Mouse (Mus musculus) limb, embryonic 13.5 days (tissue): Measurements from ENCODE around the gene Hamp2. TPM values are rescaled to one million over a fixed set of nuclear protein-coding genes. Genes with fewer than 3 reads are reported as not detected.
"Not testable (repeated sequence)": the region's sequence is repeated elsewhere in the genome, so short reads cannot be mapped to it uniquely, and the experiment has no call there.

Experiments
- ATAC-seq: fragments of 200-750 bp; cut with Nextera tagmentation; 2 replicates; pipeline ENCODE4 v1.8.0; 2017; ENCODE audit warnings: low read depth, moderate number of reproducible peaks, moderate TSS enrichment; ENCODE audit not compliant: low FRiP score
- H3K27ac ChIP-seq: fragments of 300-500 bp; sonication (generic); 2 replicates; pipeline ENCODE4 v1.5.1; 2015; ENCODE audit warnings: inconsistent platforms, mild to moderate bottlenecking, moderate library complexity
- H3K27me3 ChIP-seq: fragments of 300-500 bp; sonication (generic); 2 replicates; pipeline ENCODE4 v1.6.1; 2015; ENCODE audit warnings: mild to moderate bottlenecking, inconsistent platforms
- H3K36me3 ChIP-seq: fragments of 300-500 bp; sonication (generic); 2 replicates; pipeline ENCODE4 v1.6.1; 2015; ENCODE audit warnings: inconsistent platforms, mild to moderate bottlenecking, moderate library complexity
- H3K4me1 ChIP-seq: fragments of 300-500 bp; sonication (generic); 2 replicates; pipeline ENCODE4 v1.6.1; 2015; ENCODE audit warnings: inconsistent platforms
- H3K4me2 ChIP-seq: fragments of 300-500 bp; sonication (generic); replicated peaks from 2 replicates; pipeline ENCODE4 v1.6.1; 2015; ENCODE audit warnings: inconsistent platforms, mild to moderate bottlenecking, moderate library complexity
- H3K4me3 ChIP-seq: fragments of 300-500 bp; sonication (generic); 2 replicates; pipeline ENCODE4 v1.5.1; 2015; ENCODE audit warnings: moderate library complexity, mild to moderate bottlenecking, inconsistent platforms
- H3K9ac ChIP-seq: fragments of 300-500 bp; sonication (generic); 2 replicates; pipeline ENCODE4 v1.6.1; 2015; ENCODE audit warnings: mild to moderate bottlenecking, inconsistent platforms
- H3K9me3 ChIP-seq: fragments of 300-500 bp; sonication (generic); 2 replicates; pipeline ENCODE4 v1.6.1; 2016; ENCODE audit warnings: inconsistent platforms
- WGBS: fragments of 180-500 bp; shearing (Covaris S2); methylation state at CpG from one replicate; pipeline ENCODE4 v1.1.7; 2015; 5-methylcytosine and 5-hydroxymethylcytosine counted together
- polyA plus RNA-seq: library from polyadenylated mRNA; unstranded; fragments of >200 nt; fragmentation: Nextera tagmentation; extraction: Ambion mirVana; gene quantifications from 2 replicates; pipeline ENCODE4 v1.2.1, GENCODE M21; 2015

Gene Hamp2
- polyA plus RNA-seq, 1 experiment from 2014 or later: not detected

DNA sequence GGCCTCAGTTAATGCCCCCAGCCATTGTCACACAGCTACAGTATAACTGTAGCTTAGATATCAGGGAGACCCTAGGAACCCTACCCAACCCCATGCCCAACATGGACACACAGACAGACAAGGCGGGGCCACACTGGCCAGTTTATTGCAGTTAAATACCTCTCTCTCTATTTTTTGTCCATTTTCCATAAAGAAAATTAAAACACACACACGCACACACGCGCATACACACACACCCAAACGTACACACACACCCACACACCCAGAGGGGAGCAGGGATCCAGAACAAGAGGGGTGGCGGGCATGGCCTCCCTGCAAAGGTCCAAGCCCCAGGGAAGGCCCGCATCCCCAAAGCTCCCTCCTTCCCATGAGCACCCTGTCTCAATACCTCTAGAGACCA, 21.4 kb upstream of the Hamp2 start:
- no peaks in the 10 kb centered on the region for H3K9me3 ChIP-seq
- ATAC-seq: no peak
- H3K27ac ChIP-seq: no peak overlapping the region
- WGBS: 92% methylated on average over 7 of the region's 7 CpGs
- H3K4me1 ChIP-seq: no peaks in the 10 kb centered on the region
- no peak overlapping the region for H3K4me3 ChIP-seq
- H3K4me2 ChIP-seq: no peak overlapping the region
- no peaks in the 10 kb centered on the region for H3K27me3 ChIP-seq
- peaks cover 36% of the 10 kb centered on the region for H3K36me3 ChIP-seq
- no peak overlapping the region for H3K9ac ChIP-seq

GRCm38 (mm10) chr7:30945466-30945865, 21.0 kb upstream of the Hamp2 start:
- ATAC-seq, H3K27me3 ChIP-seq, H3K9me3 ChIP-seq, H3K4me2 ChIP-seq, H3K4me3 ChIP-seq, H3K4me1 ChIP-seq, H3K27ac ChIP-seq, H3K9ac ChIP-seq: not testable (repeated sequence)
- H3K36me3 ChIP-seq: peaks cover 32% of the 10 kb centered on the region
- 89% methylated on average over 7 of the region's 7 CpGs for WGBS

DNA sequence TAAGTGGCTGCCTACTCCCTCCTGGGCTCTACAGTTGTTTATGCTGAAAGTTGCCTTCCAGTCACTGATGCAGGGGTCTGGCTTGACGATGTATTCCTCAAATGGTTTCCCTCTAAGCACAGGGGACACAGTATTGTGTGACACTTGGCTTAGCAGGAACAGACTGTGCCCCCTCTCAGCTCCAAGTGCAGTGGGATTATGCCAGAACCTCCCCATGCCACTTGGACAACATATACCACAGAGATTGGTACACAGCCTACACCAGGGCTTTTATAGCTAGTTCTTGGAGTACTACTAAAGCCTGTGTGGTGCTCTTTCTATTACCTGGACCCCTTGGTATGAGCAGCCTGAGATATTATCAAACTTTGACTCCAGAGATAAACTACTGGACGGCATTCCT, 20.2 kb upstream of the Hamp2 start:
- H3K4me1 ChIP-seq, H3K4me3 ChIP-seq, H3K27ac ChIP-seq, H3K9ac ChIP-seq, H3K9me3 ChIP-seq, ATAC-seq, H3K27me3 ChIP-seq, H3K4me2 ChIP-seq: not testable (repeated sequence)
- H3K36me3 ChIP-seq: peaks cover 25% of the 10 kb centered on the region
- WGBS: 74% methylated on average over 2 of the region's 2 CpGs

- no peak for ATAC-seq
- peaks cover 21% of the 10 kb centered on the region for H3K36me3 ChIP-seq
- WGBS: 67% methylated on average over 9 of the region's 9 CpGs
Observed at GRCm38 (mm10) chr7:30943909-30944635, 19.6 kb upstream of the Hamp2 start, which contains the start of gene Hamp. Gene Hamp (minus strand): TSS chr7:30944032.

DNA sequence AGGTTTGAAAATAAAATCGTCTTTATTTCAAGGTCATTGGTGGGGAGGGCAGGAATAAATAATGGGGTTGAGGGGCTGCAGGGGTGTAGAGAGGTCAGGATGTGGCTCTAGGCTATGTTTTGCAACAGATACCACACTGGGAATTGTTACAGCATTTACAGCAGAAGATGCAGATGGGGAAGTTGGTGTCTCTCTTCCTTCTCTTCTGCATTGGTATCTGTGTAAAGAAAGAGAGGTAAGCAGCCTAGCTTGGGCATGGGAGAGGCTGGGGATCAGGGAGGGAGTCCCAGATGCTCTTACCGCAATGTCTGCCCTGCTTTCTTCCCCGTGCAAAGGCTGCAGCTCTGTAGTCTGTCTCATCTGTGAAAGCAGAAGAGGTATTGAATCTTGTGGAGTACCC, 17.9 kb upstream of the Hamp2 start:
- ATAC-seq, H3K4me1 ChIP-seq, H3K27me3 ChIP-seq, H3K9me3 ChIP-seq, H3K4me3 ChIP-seq, H3K27ac ChIP-seq, H3K9ac ChIP-seq, H3K4me2 ChIP-seq: not testable (repeated sequence)
- peaks cover 15% of the 10 kb centered on the region for H3K36me3 ChIP-seq
- 62% methylated on average over 3 of the region's 3 CpGs for WGBS

More at GRCm38 (mm10) chr7:30943909-30944635, 19.6 kb upstream of the Hamp2 start, which contains the start of gene Hamp:
- Histone ChIP-seq H3K4me1 (no peaks in the 10 kb centered on the region), H3K9me3 (no peaks in the 10 kb centered on the region), H3K4me3 (no peak within 1 kb of the TSS), H3K27me3 (no peaks in the 10 kb centered on the region), H3K27ac (no peak within 1 kb of the TSS), H3K4me2 (no peak within 1 kb of the TSS), H3K9ac (no peak within 1 kb of the TSS)

DNA sequence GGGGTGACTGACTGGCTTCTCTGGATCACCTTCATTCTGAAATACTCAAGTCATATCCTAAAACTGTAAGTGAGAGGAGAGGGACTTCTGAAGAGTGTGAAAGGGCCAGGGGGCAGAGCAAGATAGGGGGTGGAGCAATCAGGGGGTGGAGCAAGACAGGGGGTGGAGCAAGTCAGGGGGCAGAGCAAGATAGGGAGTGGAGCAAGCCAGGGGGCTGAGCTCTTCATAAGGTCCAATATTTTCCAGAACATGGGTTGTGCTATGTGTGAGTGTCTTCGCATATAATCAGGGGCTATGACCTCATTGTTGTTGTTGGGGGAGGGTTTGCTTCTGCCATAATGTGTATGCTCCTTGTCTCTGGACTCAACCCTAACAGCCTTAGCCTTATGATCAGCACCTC, 15.6 kb upstream of the Hamp2 start:
- not testable (repeated sequence) for H3K4me3 ChIP-seq, H3K27me3 ChIP-seq, H3K9ac ChIP-seq, H3K36me3 ChIP-seq, H3K27ac ChIP-seq, H3K4me2 ChIP-seq, H3K9me3 ChIP-seq, ATAC-seq, H3K4me1 ChIP-seq
- WGBS: 91% methylated on average over 1 of the region's 1 CpGs

DNA sequence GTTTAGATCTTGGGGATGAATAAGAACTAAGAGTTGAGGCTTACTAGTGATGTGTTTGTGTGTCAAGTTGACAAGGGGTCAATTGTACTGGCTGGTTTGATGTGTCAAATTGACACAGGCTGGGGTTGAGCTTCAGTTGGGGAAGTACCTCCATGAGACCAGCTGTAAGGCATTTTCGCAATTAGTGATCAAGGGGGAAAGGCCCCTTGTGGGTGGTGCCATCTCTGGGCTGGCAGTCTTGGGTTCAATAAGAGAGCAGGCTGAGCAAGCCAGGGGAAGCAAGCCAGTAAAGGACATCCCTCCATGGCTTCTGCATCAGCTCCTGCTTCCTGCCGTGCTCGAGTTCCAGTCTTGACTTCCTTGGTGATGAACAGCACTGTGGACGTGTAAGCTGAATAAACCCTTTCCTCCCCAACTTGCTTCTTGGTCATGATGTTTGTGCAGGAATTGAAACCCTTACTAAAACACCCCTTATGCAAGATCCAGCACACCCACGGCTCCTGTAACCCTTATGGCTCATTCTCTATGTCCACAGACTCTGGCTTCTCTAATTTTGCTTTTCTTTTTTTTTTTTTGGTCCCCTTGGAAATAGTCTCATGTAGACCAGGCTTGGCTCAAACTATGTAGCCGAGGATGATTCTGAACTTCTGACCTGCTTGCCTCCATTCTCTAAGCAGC, 11.1 kb upstream of the Hamp2 start:
- H3K4me2 ChIP-seq, H3K9me3 ChIP-seq, H3K27me3 ChIP-seq, H3K27ac ChIP-seq, H3K4me3 ChIP-seq, ATAC-seq, H3K4me1 ChIP-seq, H3K36me3 ChIP-seq, H3K9ac ChIP-seq: not testable (repeated sequence)
- 70% methylated on average over 6 of the region's 6 CpGs for WGBS

GRCm38 (mm10) chr7:30924071-30924470, 410 bp downstream of the Hamp2 start:
- H3K4me2 ChIP-seq: no peak overlapping the region
- ATAC-seq: no peak
- no peak overlapping the region for H3K9ac ChIP-seq
- no peak overlapping the region for H3K4me3 ChIP-seq
- no peaks in the 10 kb centered on the region for H3K36me3 ChIP-seq
- no peaks in the 10 kb centered on the region for H3K9me3 ChIP-seq
- H3K27me3 ChIP-seq: 0 out of 2 replicates have a peak, but pooled peaks cover 2% of the 10 kb centered on the region
- WGBS: 73% methylated on average over 3 of the region's 3 CpGs
- H3K4me1 ChIP-seq: no peaks in the 10 kb centered on the region
- H3K27ac ChIP-seq: no peak overlapping the region

GRCm38 (mm10) chr7:30922490-30922889, 2.0 kb downstream of the Hamp2 start:
- H3K4me2 ChIP-seq, H3K4me1 ChIP-seq, ATAC-seq, H3K9ac ChIP-seq, H3K27me3 ChIP-seq, H3K36me3 ChIP-seq, H3K4me3 ChIP-seq, H3K9me3 ChIP-seq, H3K27ac ChIP-seq: not testable (repeated sequence)
- WGBS: 45% methylated on average over 3 of the region's 3 CpGs

- Histone ChIP-seq H3K9me3 (no peaks in the 10 kb centered on the region), H3K4me1 (no peaks in the 10 kb centered on the region)
- 64% methylated on average over 3 of the region's 3 CpGs for WGBS
Observed at GRCm38 (mm10) chr7:30920217-30920616, 4.3 kb downstream of the Hamp2 start.

GRCm38 (mm10) chr7:30917219-30917618, 7.3 kb downstream of the Hamp2 start:
- H3K27ac ChIP-seq: no peak overlapping the region
- 52% methylated on average over 4 of the region's 4 CpGs for WGBS
- no peak overlapping the region for H3K4me2 ChIP-seq
- no peak for ATAC-seq
- no peaks in the 10 kb centered on the region for H3K36me3 ChIP-seq
- H3K27me3 ChIP-seq: no peaks in the 10 kb centered on the region
- no peak overlapping the region for H3K9ac ChIP-seq
- H3K4me1 ChIP-seq: no peaks in the 10 kb centered on the region
- no peak overlapping the region for H3K4me3 ChIP-seq
- no peaks in the 10 kb centered on the region for H3K9me3 ChIP-seq

More at GRCm38 (mm10) chr7:30920217-30920616, 4.3 kb downstream of the Hamp2 start:
- H3K9ac ChIP-seq: no peak overlapping the region
- no peak overlapping the region for H3K4me3 ChIP-seq
- no peaks in the 10 kb centered on the region for H3K36me3 ChIP-seq
- ATAC-seq: no peak
- H3K27ac ChIP-seq: no peak overlapping the region
- no peak overlapping the region for H3K4me2 ChIP-seq
- 0 out of 2 replicates have a peak, but pooled peaks cover 2% of the 10 kb centered on the region for H3K27me3 ChIP-seq

GRCm38 (mm10) chr7:30916713-30917112, 7.8 kb downstream of the Hamp2 start:
- Histone ChIP-seq H3K4me1 (no peaks in the 10 kb centered on the region), H3K9me3 (no peaks in the 10 kb centered on the region), H3K27me3 (no peaks in the 10 kb centered on the region), H3K9ac (no peak overlapping the region), H3K4me2 (no peak overlapping the region), H3K4me3 (no peak overlapping the region), H3K36me3 (no peaks in the 10 kb centered on the region), H3K27ac (no peak overlapping the region)
- no peak for ATAC-seq
- 30% methylated on average over 6 of the region's 6 CpGs for WGBS
